Mouse (Mus musculus) kidney, postnatal 0 days (tissue): ENCODE measurements around the gene Pcp2. TPM values are rescaled to one million over a fixed set of nuclear protein-coding genes. Genes with fewer than 3 reads are reported as not detected.
"Not testable (repeated sequence)": the region's sequence is repeated elsewhere in the genome, so short reads cannot be mapped to it uniquely, and the experiment has no call there.

Experiments
- ATAC-seq: fragments of 200-750 bp; cut with Nextera tagmentation; replicated peaks from 2 replicates; pipeline ENCODE4 v1.8.0; 2017; ENCODE audit warnings: low read depth, moderate number of reproducible peaks, moderate TSS enrichment, moderate library complexity; ENCODE audit not compliant: low FRiP score
- DNase-seq: peaks from one replicate; pipeline ENCODE4 v3.0.0-alpha.2; 2016; ENCODE audit warnings: low spot score
- H3K27ac ChIP-seq: fragments of 300-500 bp; sonication (generic); 2 replicates; pipeline ENCODE4 v1.5.1; 2014; ENCODE audit warnings: mild to moderate bottlenecking
- H3K27me3 ChIP-seq: fragments of 300-500 bp; sonication (generic); 2 replicates; pipeline ENCODE4 v1.6.1; 2014; ENCODE audit warnings: low read length, mixed read lengths; ENCODE audit not compliant: insufficient read depth
- H3K36me3 ChIP-seq: fragments of 300-500 bp; sonication (generic); 2 replicates; pipeline ENCODE4 v1.6.1; 2014; ENCODE audit warnings: low read length, mixed read lengths; ENCODE audit not compliant: insufficient read depth
- H3K4me1 ChIP-seq: fragments of 300-500 bp; sonication (generic); replicated peaks from 2 replicates; pipeline ENCODE4 v1.6.1; 2014; ENCODE audit warnings: antibody characterized with exemption, low read length, mixed read lengths; ENCODE audit not compliant: insufficient read depth
- H3K4me2 ChIP-seq: fragments of 300-500 bp; sonication (generic); 2 replicates; pipeline ENCODE4 v1.6.1; 2014; ENCODE audit warnings: mild to moderate bottlenecking, low read length, moderate library complexity, mixed read lengths
- H3K4me3 ChIP-seq: fragments of 300-500 bp; sonication (generic); replicated peaks from 2 replicates; pipeline ENCODE4 v1.5.1; 2014; ENCODE audit warnings: low read depth, low read length
- H3K9ac ChIP-seq: fragments of 300-500 bp; sonication (generic); 2 replicates; pipeline ENCODE4 v1.6.1; 2014; ENCODE audit warnings: low read depth, low read length
- H3K9me3 ChIP-seq: fragments of 300-500 bp; sonication (generic); replicated peaks from 2 replicates; pipeline ENCODE4 v1.6.1; 2016; ENCODE audit warnings: low read length, inconsistent platforms, mixed read lengths
- CTCF ChIP-seq: IDR thresholded peaks from 2 replicates; pipeline ENCODE4 v1.5.1; 2016; ENCODE audit warnings: antibody characterized with exemption, low read depth, mild to moderate bottlenecking, moderate library complexity
- WGBS: fragments of 180-500 bp; shearing (Covaris S2); extraction: QIAGEN DNeasy Blood & Tissue Kit; methylation state at CpG from one replicate; pipeline ENCODE4 v1.1.7; 2014; 5-methylcytosine and 5-hydroxymethylcytosine counted together
- polyA plus RNA-seq: library from polyadenylated mRNA; unstranded; fragments of >200 nt; fragmentation: Nextera tagmentation; extraction: Ambion mirVana; gene quantifications from 2 replicates; pipeline ENCODE4 v1.2.1, GENCODE M21; 2015

The Pcp2 gene
- polyA plus RNA-seq, 1 experiment from 2014 or later, result not detected

GRCm38 (mm10) chr8:3588258-3588633 is 37.1 kb downstream of the Pcp2 start:
- WGBS, result 4% methylated on average over 11 of the region's 11 CpGs
- ATAC-seq (peak; percentile 46), DNase-seq (no peak)
- Histone ChIP-seq H3K4me3 (peak overlapping the region; percentile 84), H3K36me3 (no peaks in the 10 kb centered on the region), H3K27me3 (peaks cover 5% of the 10 kb centered on the region; the same call in 1 of the 2 replicates), H3K9ac (peak overlapping the region; percentile 88), H3K27ac (peak overlapping the region; percentile 83), H3K4me2 (peak overlapping the region; percentile 96), H3K9me3 (no peaks in the 10 kb centered on the region), H3K4me1 (no peaks in the 10 kb centered on the region)
- no peak for TF ChIP-seq CTCF

GRCm38 (mm10) chr8:3587391-3588257 is 37.7 kb downstream of the Pcp2 start:
- no peak for TF ChIP-seq CTCF
- WGBS, result under 1% methylated on average over 60 of the region's 77 CpGs
- no peaks in the 10 kb centered on the region for H3K4me1 ChIP-seq

GRCm38 (mm10) chr8:3586993-3587390 is 38.4 kb downstream of the Pcp2 start, which contains the start of gene Camsap3:
Gene Camsap3, plus strand, starts transcription at chr8:3587293.
- Histone ChIP-seq H3K27me3 (peaks cover 5% of the 10 kb centered on the region; the same call in 1 of the 2 replicates), H3K4me1 (no peaks in the 10 kb centered on the region), H3K4me3 (peak within 1 kb of the TSS; percentile 84), H3K4me2 (peak within 1 kb of the TSS; percentile 96), H3K27ac (peak within 1 kb of the TSS; percentile 83), H3K9ac (peak within 1 kb of the TSS; percentile 88), H3K9me3 (no peaks in the 10 kb centered on the region), H3K36me3 (no peaks in the 10 kb centered on the region)
- DNase-seq, result no peak
- no peak for ATAC-seq
- 2% methylated on average over 7 of the region's 7 CpGs for WGBS
- TF ChIP-seq CTCF, result no peak

More at GRCm38 (mm10) chr8:3587391-3588257, 37.7 kb downstream of the Pcp2 start:
- peak overlapping the region; percentile 88 for H3K9ac ChIP-seq
- H3K27me3 ChIP-seq, result peaks cover 5% of the 10 kb centered on the region; the same call in 1 of the 2 replicates
- peak overlapping the region; percentile 83 for H3K27ac ChIP-seq
- ATAC-seq, result peak; percentile 78
- peak overlapping the region; percentile 96 for H3K4me2 ChIP-seq
- no peaks in the 10 kb centered on the region for H3K9me3 ChIP-seq
- peak; percentile 55 for DNase-seq
- H3K36me3 ChIP-seq, result no peaks in the 10 kb centered on the region
- H3K4me3 ChIP-seq, result peak overlapping the region; percentile 84

- Histone ChIP-seq H3K4me1 (no peaks in the 10 kb centered on the region), H3K27ac (no peak overlapping the region), H3K9me3 (no peaks in the 10 kb centered on the region), H3K36me3 (no peaks in the 10 kb centered on the region), H3K27me3 (peaks cover 5% of the 10 kb centered on the region; the same call in 1 of the 2 replicates), H3K4me2 (no peak overlapping the region), H3K4me3 (no peak overlapping the region), H3K9ac (no peak overlapping the region)
- TF ChIP-seq CTCF, result no peak
- ATAC-seq (no peak), DNase-seq (no peak)
- WGBS, result 94% methylated on average over 2 of the region's 2 CpGs
These were observed 38.9 kb downstream of the Pcp2 start for GRCm38 (mm10) chr8:3586452-3586851.

- H3K4me3 ChIP-seq, H3K4me2 ChIP-seq, H3K36me3 ChIP-seq, DNase-seq, H3K27ac ChIP-seq, H3K4me1 ChIP-seq, H3K9ac ChIP-seq, H3K9me3 ChIP-seq, ATAC-seq, H3K27me3 ChIP-seq: not testable (repeated sequence)
- WGBS, result 66% methylated on average over 1 of the region's 3 CpGs
These were observed 43.4 kb downstream of the Pcp2 start for GRCm38 (mm10) chr8:3581961-3582360.

GRCm38 (mm10) chr8:3579390-3580364 is 45.7 kb downstream of the Pcp2 start:
- H3K36me3 ChIP-seq, result no peaks in the 10 kb centered on the region
- no peak overlapping the region for H3K9ac ChIP-seq
- H3K4me1 ChIP-seq, result no peaks in the 10 kb centered on the region
- H3K4me2 ChIP-seq, result no peak overlapping the region
- DNase-seq (no peak), ATAC-seq (0 out of 2 replicates have a peak, but pooled peaks have one; percentile 25)
- no peak for TF ChIP-seq CTCF
- H3K4me3 ChIP-seq, result no peak overlapping the region
- H3K27ac ChIP-seq, result no peak overlapping the region
- H3K27me3 ChIP-seq, result no peaks in the 10 kb centered on the region
- 73% methylated on average over 9 of the region's 9 CpGs for whole genome bisulfite sequencing
- H3K9me3 ChIP-seq, result no peaks in the 10 kb centered on the region
